Mouse (Mus musculus) stomach, postnatal 0 days (tissue): ENCODE results near the gene Clptm1. TPM values are rescaled to one million over a fixed set of nuclear protein-coding genes. Genes with fewer than 3 reads are reported as not detected.
A peak's percentile ranks its signal among the peaks of the same experiment; 100 is the strongest.
"Not testable (repeated sequence)": the region's sequence is repeated elsewhere in the genome, so short reads cannot be mapped to it uniquely, and the experiment has no call there.

Source experiments
- ATAC-seq: fragments of 200-750 bp; cut with Nextera tagmentation; 2 replicates; pipeline ENCODE4 v1.8.0; 2017; ENCODE audit not compliant: low FRiP score, low TSS enrichment
- DNase-seq: peaks from one replicate; pipeline ENCODE4 v3.0.0-alpha.2; 2016; ENCODE audit warnings: low spot score
- H3K27ac ChIP-seq: fragments of 300-500 bp; sonication (generic); replicated peaks from 2 replicates; pipeline ENCODE4 v1.5.1; 2014; ENCODE audit warnings: mild to moderate bottlenecking, control low read depth
- H3K27me3 ChIP-seq: fragments of 300-500 bp; sonication (generic); 2 replicates; pipeline ENCODE4 v1.6.1; 2014; ENCODE audit warnings: low read length; ENCODE audit not compliant: control insufficient read depth, insufficient read depth
- H3K36me3 ChIP-seq: fragments of 300-500 bp; sonication (generic); 2 replicates; pipeline ENCODE4 v1.6.1; 2014; ENCODE audit warnings: low read length, mixed read lengths; ENCODE audit not compliant: control insufficient read depth, insufficient read depth
- H3K4me1 ChIP-seq: fragments of 300-500 bp; sonication (generic); replicated peaks from 2 replicates; pipeline ENCODE4 v1.6.1; 2014; ENCODE audit warnings: antibody characterized with exemption; ENCODE audit not compliant: control insufficient read depth, insufficient read depth
- H3K4me2 ChIP-seq: fragments of 300-500 bp; sonication (generic); replicated peaks from 2 replicates; pipeline ENCODE4 v1.6.1; 2014; ENCODE audit warnings: low read depth, mild to moderate bottlenecking, control low read depth, moderate library complexity
- H3K4me3 ChIP-seq: fragments of 300-500 bp; sonication (generic); 2 replicates; pipeline ENCODE4 v1.5.1; 2014; ENCODE audit warnings: low read depth, low read length, control low read depth
- H3K9ac ChIP-seq: fragments of 300-500 bp; sonication (generic); 2 replicates; pipeline ENCODE4 v1.6.1; 2014; ENCODE audit warnings: mild to moderate bottlenecking, low read length, control low read depth, mixed read lengths
- H3K9me3 ChIP-seq: fragments of 300-500 bp; sonication (generic); 2 replicates; pipeline ENCODE4 v1.6.1; 2016; ENCODE audit warnings: low read length; ENCODE audit not compliant: control insufficient read depth
- CTCF ChIP-seq: IDR thresholded peaks from 2 replicates; pipeline ENCODE4 v1.5.1; 2016; ENCODE audit warnings: antibody characterized with exemption, low read depth, mild to moderate bottlenecking, moderate library complexity
- EP300 ChIP-seq: optimal IDR thresholded peaks from 2 replicates; pipeline ENCODE3; 2016; ENCODE audit warnings: antibody characterized with exemption
- WGBS: fragments of 180-500 bp; shearing (Covaris S2); extraction: QIAGEN DNeasy Blood & Tissue Kit; methylation state at CpG from one replicate; pipeline ENCODE4 v1.1.7; 2014; 5-methylcytosine and 5-hydroxymethylcytosine counted together
- polyA plus RNA-seq: library from polyadenylated mRNA; unstranded; fragments of >200 nt; fragmentation: Nextera tagmentation; extraction: Ambion mirVana; gene quantifications from 2 replicates; pipeline ENCODE4 v1.2.1, GENCODE M21; 2015

The Clptm1 gene
- polyA plus RNA-seq, 1 experiment from 2014 or later: 55.0 TPM

DNA sequence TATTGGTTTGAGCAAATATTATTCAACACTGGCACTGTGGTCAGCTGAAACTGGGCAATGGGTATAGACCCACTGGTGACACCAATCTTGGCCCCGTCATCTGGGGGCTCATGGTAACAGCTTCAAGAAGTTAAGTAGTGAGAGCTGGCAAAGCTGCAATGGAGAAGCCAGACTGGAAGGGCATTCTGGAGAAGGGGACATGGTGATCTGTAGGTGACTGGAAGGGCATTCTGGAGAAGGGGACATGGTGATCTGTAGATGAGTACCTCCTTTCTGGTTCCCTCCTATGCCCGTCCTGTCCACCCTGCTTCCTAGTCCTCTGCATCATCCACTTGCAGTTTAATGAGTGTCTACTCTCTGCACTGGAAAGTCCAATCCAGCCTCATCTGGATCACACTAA lies 23.8 kb upstream of the Clptm1 start:
- DNase-seq: no peak
- Histone ChIP-seq H3K9me3 (no peaks in the 10 kb centered on the region), H3K27ac (no peak overlapping the region), H3K4me3 (no peak overlapping the region), H3K27me3 (no peaks in the 10 kb centered on the region), H3K36me3 (no peaks in the 10 kb centered on the region), H3K4me2 (no peak overlapping the region), H3K9ac (no peak overlapping the region), H3K4me1 (no peaks in the 10 kb centered on the region; the same call in 1 of the 2 replicates)
- 85% methylated on average over 2 of the region's 2 CpGs for WGBS
- TF ChIP-seq CTCF (no peak), EP300 (no peak)
- no peak for ATAC-seq

DNA sequence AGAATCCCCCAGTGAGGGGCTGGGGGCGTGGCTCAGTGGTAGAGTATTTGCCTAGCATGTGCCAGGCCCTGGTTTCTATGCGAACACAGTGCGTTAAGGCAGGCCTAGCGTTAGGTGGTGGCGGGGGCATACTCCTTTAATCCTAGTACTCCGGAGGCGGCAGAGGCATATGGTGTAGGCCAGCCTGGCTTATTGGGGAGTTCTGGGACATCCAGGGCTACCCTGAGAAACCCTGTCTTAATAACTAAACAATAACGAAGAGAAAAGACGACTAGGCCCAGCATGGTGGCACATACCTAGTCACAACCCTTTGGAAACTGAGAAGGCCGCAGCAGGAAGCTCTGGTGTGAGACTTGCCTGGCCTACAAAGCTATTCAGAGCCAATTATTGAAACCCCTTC lies 23.3 kb upstream of the Clptm1 start:
- H3K4me2 ChIP-seq: no peak overlapping the region
- DNase-seq (no peak), ATAC-seq (no peak)
- 93% methylated on average over 10 of the region's 10 CpGs for WGBS
- no peak overlapping the region for H3K9ac ChIP-seq
- H3K4me1 ChIP-seq: no peaks in the 10 kb centered on the region
- H3K4me3 ChIP-seq: no peak overlapping the region
- no peak overlapping the region for H3K27ac ChIP-seq
- no peaks in the 10 kb centered on the region for H3K36me3 ChIP-seq
- H3K27me3 ChIP-seq: no peaks in the 10 kb centered on the region
- TF ChIP-seq EP300 (no peak), CTCF (no peak)
- H3K9me3 ChIP-seq: no peaks in the 10 kb centered on the region

DNA sequence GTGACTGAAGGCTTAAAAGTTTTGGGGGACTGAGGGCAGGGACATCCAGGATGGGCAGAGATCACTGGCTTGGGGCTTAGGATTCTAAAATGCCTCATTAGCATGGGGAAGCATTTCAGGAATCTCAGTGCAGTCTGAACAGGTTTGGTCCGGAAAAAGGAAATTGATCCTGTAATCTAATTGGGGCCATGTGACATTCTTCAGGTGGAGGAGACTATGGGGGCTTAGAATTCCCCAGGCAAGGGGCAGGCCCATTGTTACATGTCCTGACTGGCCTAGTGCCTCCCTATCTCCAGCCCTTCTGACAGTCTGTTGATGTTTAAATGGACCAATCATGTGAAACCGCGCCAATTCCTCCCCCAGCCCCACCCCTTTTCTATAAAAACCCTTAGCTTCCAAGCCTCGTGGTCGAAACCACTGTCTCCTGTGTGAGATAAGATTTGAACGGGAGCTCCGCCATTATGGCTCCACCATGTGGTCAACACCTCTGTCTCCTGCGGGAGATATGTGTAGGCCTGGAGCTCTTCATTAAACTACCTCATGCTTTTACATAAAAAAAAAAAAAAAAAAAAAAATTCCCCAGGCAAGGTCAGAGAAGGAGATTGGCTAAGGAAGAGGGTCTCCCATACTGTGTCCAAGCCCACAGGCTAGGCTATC lies 22.2 kb upstream of the Clptm1 start:
- 0 out of 2 replicates have a peak, but pooled peaks have one; percentile 8 for ATAC-seq
- WGBS: 48% methylated on average over 8 of the region's 8 CpGs
- not testable (repeated sequence) for H3K4me1 ChIP-seq, H3K36me3 ChIP-seq, H3K9ac ChIP-seq, H3K4me3 ChIP-seq, H3K27me3 ChIP-seq, DNase-seq, H3K9me3 ChIP-seq, H3K27ac ChIP-seq, H3K4me2 ChIP-seq

DNA sequence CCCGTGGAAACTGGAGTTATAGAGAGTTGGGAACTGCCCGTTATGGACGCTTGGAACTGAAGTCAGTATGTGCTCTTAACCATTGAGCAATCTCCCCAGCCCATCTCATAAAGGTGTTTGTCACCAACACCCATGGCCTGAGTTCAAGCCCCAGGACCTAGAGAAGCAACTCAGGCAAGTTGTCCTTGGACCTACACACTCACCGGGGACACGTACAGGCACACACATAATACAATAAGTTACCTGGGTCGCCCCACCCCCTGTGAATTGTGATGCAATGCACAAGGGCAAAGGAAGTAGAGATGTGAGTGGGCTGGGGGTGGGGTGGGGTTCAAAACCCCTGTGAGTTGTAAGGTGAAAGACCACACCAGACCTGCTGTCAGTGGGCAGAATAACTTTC lies 21.7 kb upstream of the Clptm1 start:
- TF ChIP-seq EP300: no peak
- no peak for TF ChIP-seq CTCF
- Histone ChIP-seq H3K4me2 (no peak overlapping the region), H3K27me3 (no peaks in the 10 kb centered on the region), H3K4me1 (no peaks in the 10 kb centered on the region), H3K36me3 (no peaks in the 10 kb centered on the region), H3K9me3 (no peaks in the 10 kb centered on the region), H3K4me3 (no peak overlapping the region), H3K27ac (no peak overlapping the region), H3K9ac (no peak overlapping the region)
- 75% methylated on average over 6 of the region's 6 CpGs for WGBS
- DNase-seq (no peak), ATAC-seq (0 out of 2 replicates have a peak, but pooled peaks have one; percentile 34)

DNA sequence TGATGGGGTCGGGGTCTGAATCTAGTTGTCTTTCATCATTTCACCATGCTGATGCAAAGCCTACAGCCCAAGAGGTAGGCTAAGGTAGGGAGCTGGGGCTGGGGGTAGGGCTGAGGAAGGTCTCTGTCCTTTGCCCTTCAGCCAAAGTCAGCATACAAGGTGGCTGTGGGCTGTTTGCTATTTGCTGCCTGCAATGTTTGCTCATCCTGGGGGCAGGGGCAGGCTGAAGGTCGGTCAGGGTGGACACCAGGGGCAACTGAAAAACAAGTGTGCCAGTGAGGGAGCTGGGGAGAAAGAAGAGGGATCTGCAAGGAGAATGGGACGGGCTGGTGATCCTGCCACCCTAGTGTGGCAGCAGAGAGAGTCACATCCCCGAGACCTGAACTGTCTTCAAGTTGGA lies 20.5 kb upstream of the Clptm1 start:
- ATAC-seq (no peak), DNase-seq (no peak)
- no peaks in the 10 kb centered on the region for H3K27me3 ChIP-seq
- no peak for TF ChIP-seq EP300
- no peak for TF ChIP-seq CTCF
- no peaks in the 10 kb centered on the region for H3K36me3 ChIP-seq
- H3K4me2 ChIP-seq: no peak overlapping the region
- H3K27ac ChIP-seq: no peak overlapping the region
- H3K9me3 ChIP-seq: no peaks in the 10 kb centered on the region
- no peak overlapping the region for H3K4me3 ChIP-seq
- WGBS: 52% methylated on average over 4 of the region's 4 CpGs
- H3K4me1 ChIP-seq: no peaks in the 10 kb centered on the region
- no peak overlapping the region for H3K9ac ChIP-seq

DNA sequence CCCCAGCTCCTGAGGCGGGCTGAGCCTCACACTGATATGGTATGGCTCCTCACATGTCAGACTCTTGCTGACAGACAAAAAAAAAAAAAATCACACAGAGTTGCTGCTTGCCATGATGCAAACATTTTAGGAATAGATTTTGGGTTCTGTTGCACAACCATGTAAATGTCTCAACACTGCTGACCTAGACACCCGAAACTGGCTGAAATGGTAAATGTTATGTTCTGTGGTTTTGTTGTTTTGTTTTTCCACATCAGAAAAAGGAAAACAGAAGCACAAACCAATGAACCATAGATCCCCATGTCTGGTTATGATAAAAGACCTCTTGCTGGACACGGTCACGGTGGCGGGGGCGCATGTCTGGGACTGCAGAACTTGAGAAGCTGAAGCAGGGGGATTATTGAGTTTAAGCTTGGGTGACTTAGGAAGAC lies 19.0 kb upstream of the Clptm1 start:
- no peaks in the 10 kb centered on the region for H3K4me1 ChIP-seq
- H3K9me3 ChIP-seq: no peaks in the 10 kb centered on the region
- TF ChIP-seq CTCF (no peak), EP300 (no peak)
- no peak overlapping the region for H3K9ac ChIP-seq
- H3K27ac ChIP-seq: no peak overlapping the region
- ATAC-seq (no peak), DNase-seq (no peak)
- no peak overlapping the region for H3K4me2 ChIP-seq
- H3K27me3 ChIP-seq: no peaks in the 10 kb centered on the region
- no peak overlapping the region for H3K4me3 ChIP-seq
- H3K36me3 ChIP-seq: no peaks in the 10 kb centered on the region
- 84% methylated on average over 6 of the region's 6 CpGs for WGBS
